Mouse (Mus musculus): Measurements from ENCODE around the gene Zswim8. TPM values are rescaled to one million over a fixed set of nuclear protein-coding genes. Genes with fewer than 3 reads are reported as not detected.
A peak's percentile ranks its signal among the peaks of the same experiment; 100 is the strongest.

The Zswim8 gene
- polyA plus RNA-seq, 1 experiment, result 177 TPM

DNA sequence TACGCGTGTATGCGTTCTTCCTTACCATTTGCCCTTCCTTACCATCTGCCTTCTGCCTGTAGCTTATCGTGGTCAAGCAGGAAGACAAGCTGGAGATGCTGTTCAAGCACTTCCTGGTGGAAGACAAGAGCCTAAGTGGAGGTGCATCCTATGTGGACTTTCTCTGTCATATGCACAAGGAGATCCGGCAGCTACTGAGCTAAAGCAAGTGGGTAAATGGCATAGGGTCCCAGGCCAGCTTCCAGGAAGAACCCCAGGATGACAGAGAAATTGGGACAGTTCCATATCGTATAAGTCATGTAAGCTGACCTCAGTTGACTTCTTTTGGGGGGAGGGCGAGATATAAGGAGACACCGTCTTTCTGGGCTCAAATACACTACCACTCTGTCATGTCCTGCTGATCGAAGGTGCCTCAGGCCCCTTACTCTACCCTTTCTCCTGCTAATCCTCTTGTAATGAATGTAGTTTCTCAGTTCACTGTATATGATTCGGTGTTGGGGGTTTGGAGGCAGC, 13.7 kb upstream of the Zswim8 start:
- no peak for DNase-seq (ENCODE audit: low read depth in 1 of 2, low spot score in 2 of 2)
- H3K27ac ChIP-seq (ENCODE audit: insufficient read depth, low read length), result no peak overlapping the region
- H3K27me3 ChIP-seq (ENCODE audit: control insufficient read depth, insufficient read depth, low read length), result no peaks in the 10 kb centered on the region
- H3K36me3 ChIP-seq (ENCODE audit: control insufficient read depth, insufficient read depth, low read length), result peaks cover 39% of the 10 kb centered on the region
- 90% methylated on average over 10 of the region's 10 CpGs for WGBS
- no peak overlapping the region for H3K4me3 ChIP-seq (ENCODE audit: extremely low read depth, insufficient read depth, insufficient read length)
- H3K4me1 ChIP-seq (ENCODE audit: control insufficient read depth, insufficient read depth, insufficient read length), result peaks cover 11% of the 10 kb centered on the region; the same call in 1 of the 2 replicates
- TF ChIP-seq CTCF (IDR thresholded peaks at IDR 0.05; ENCODE audit: extremely low read depth, insufficient read depth, insufficient read length, insufficient replicate concordance) (no peak), POLR2A (IDR thresholded peaks at IDR 0.05; ENCODE audit: low read depth, low read length) (no peak)

- 52% methylated on average over 13 of the region's 13 CpGs for WGBS
- DNase-seq (ENCODE audit: low read depth in 1 of 2, low spot score in 2 of 2), result no peak
- peak overlapping the region; percentile 85 for H3K4me3 ChIP-seq (ENCODE audit: extremely low read depth, insufficient read depth, insufficient read length)
- H3K4me1 ChIP-seq (ENCODE audit: control insufficient read depth, insufficient read depth, insufficient read length), result peaks cover 11% of the 10 kb centered on the region; the same call in 1 of the 2 replicates
- no peak for TF ChIP-seq POLR2A (IDR thresholded peaks at IDR 0.05; ENCODE audit: low read depth, low read length)
- TF ChIP-seq CTCF (IDR thresholded peaks at IDR 0.05; ENCODE audit: extremely low read depth, insufficient read depth, insufficient read length, insufficient replicate concordance), result no peak
- H3K27me3 ChIP-seq (ENCODE audit: control insufficient read depth, insufficient read depth, low read length), result no peaks in the 10 kb centered on the region
- peaks cover 32% of the 10 kb centered on the region for H3K36me3 ChIP-seq (ENCODE audit: control insufficient read depth, insufficient read depth, low read length)
- peak overlapping the region; percentile 96 for H3K27ac ChIP-seq (ENCODE audit: insufficient read depth, low read length)
These were observed 13.0 kb upstream of the Zswim8 start for GRCm38 (mm10) chr14:20694185-20694883.

DNA sequence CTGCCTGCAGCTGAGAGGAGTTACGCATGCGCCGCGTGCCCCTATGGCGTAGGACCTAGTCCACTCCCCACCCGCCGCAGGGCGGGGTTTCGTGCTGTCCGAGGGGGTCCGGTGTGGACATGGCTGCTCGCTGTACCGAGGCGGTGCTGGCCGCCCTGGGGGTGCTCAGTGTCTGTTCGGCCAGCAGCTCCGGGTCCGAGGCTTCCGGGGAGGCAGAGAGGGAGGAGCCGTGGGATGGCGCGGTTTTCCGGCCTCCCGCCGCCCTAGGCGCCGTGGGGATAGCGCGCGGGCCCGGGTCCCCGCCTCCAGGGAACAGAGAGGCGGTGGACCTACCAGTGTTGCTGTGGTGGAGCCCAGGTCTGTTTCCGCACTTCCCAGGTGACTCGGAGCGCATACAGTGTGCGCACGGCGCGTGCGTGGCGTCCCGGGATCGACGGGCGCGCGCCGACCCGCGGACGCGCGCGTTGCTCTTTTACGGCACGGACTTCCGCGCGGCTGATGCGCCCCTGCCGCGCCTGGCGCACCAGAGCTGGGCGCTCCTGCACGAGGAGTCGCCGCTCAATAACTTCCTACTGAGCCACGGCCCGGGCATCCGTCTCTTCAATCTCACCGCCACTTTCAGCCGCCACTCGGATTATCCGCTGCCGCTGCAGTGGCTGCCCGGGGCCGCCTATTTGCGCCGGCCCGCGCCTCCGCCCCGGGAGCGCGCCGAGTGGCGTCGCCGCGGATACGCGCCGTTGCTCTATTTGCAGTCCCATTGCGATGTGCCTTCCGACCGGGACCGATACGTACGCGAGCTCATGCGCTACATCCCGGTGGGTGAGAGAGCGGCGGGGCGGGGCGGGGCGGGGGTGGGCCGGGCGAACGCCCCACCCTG, 12.2 kb upstream of the Zswim8 start, which contains the start of gene Fut11:
Gene Fut11 (plus strand): TSS at position 85 of the 877 bp plus-strand sequence.
- no peak for TF ChIP-seq CTCF (IDR thresholded peaks at IDR 0.05; ENCODE audit: extremely low read depth, insufficient read depth, insufficient read length, insufficient replicate concordance)
- TF ChIP-seq POLR2A (IDR thresholded peaks at IDR 0.05; ENCODE audit: low read depth, low read length), result peak; percentile 44
- WGBS, result under 1% methylated on average over 107 of the region's 111 CpGs
- Histone ChIP-seq H3K4me1 (ENCODE audit: control insufficient read depth, insufficient read depth, insufficient read length) (peaks cover 11% of the 10 kb centered on the region; the same call in 1 of the 2 replicates), H3K27ac (ENCODE audit: insufficient read depth, low read length) (peak within 1 kb of the TSS; percentile 96), H3K36me3 (ENCODE audit: control insufficient read depth, insufficient read depth, low read length) (peaks cover 25% of the 10 kb centered on the region), H3K27me3 (ENCODE audit: control insufficient read depth, insufficient read depth, low read length) (no peaks in the 10 kb centered on the region), H3K4me3 (ENCODE audit: extremely low read depth, insufficient read depth, insufficient read length) (peak within 1 kb of the TSS; percentile 85)
- peak; percentile 72 to 80 for DNase-seq (ENCODE audit: low read depth in 1 of 2, low spot score in 2 of 2)

DNA sequence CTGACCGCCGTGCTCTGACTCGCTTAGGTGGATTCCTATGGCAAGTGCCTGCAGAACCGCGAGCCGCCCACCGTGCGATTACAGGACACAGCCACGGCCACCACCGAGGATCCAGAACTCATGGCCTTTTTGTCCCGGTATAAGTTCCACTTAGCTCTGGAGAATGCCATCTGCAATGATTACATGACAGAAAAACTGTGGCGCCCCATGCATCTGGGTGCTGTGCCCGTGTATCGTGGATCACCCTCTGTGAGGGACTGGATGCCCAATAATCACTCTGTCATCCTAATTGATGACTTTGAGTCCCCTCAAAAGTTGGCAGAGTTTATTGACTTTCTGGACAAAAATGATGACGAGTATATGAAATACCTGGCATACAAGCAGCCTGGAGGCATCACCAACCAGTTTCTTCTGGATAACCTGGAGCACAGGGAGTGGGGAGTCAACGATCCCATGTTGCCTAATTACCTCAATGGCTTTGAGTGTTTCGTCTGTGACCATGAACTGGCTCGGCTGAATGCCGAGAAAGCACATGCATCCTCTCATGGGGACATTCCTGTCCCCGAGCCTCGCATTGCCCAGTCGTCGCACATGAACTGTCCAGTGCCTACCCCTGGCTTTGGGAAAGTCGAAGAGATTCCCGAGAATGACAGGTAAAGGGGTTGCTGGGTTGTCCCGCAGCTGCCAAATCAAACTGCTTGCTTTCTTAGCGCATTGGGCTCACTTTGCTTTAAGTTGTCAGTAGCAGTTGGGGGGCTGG, 11.4 kb upstream of the Zswim8 start:
- DNase-seq (ENCODE audit: low read depth in 1 of 2, low spot score in 2 of 2), result no peak
- H3K27me3 ChIP-seq (ENCODE audit: control insufficient read depth, insufficient read depth, low read length), result no peaks in the 10 kb centered on the region
- peak overlapping the region; percentile 85 for H3K4me3 ChIP-seq (ENCODE audit: extremely low read depth, insufficient read depth, insufficient read length)
- TF ChIP-seq POLR2A (IDR thresholded peaks at IDR 0.05; ENCODE audit: low read depth, low read length) (no peak), CTCF (IDR thresholded peaks at IDR 0.05; ENCODE audit: extremely low read depth, insufficient read depth, insufficient read length, insufficient replicate concordance) (no peak)
- peak overlapping the region; percentile 96; the same call in 1 of the 2 replicates for H3K27ac ChIP-seq (ENCODE audit: insufficient read depth, low read length)
- WGBS, result 28% methylated on average over 27 of the region's 27 CpGs
- peaks cover 11% of the 10 kb centered on the region; the same call in 1 of the 2 replicates for H3K4me1 ChIP-seq (ENCODE audit: control insufficient read depth, insufficient read depth, insufficient read length)
- H3K36me3 ChIP-seq (ENCODE audit: control insufficient read depth, insufficient read depth, low read length), result peaks cover 21% of the 10 kb centered on the region

GRCm38 (mm10) chr14:20696986-20697385, 10.4 kb upstream of the Zswim8 start:
- TF ChIP-seq POLR2A (IDR thresholded peaks at IDR 0.05; ENCODE audit: low read depth, low read length) (no peak), CTCF (IDR thresholded peaks at IDR 0.05; ENCODE audit: extremely low read depth, insufficient read depth, insufficient read length, insufficient replicate concordance) (peak; percentile 39; the same call in 1 of the 2 replicates)
- peak in 1 of 2 experiments; percentile 47 for DNase-seq (ENCODE audit: low read depth in 1 of 2, low spot score in 2 of 2)
- peaks cover 15% of the 10 kb centered on the region for H3K36me3 ChIP-seq (ENCODE audit: control insufficient read depth, insufficient read depth, low read length)
- H3K4me1 ChIP-seq (ENCODE audit: control insufficient read depth, insufficient read depth, insufficient read length), result peaks cover 11% of the 10 kb centered on the region; the same call in 1 of the 2 replicates
- H3K27me3 ChIP-seq (ENCODE audit: control insufficient read depth, insufficient read depth, low read length), result no peaks in the 10 kb centered on the region
- H3K4me3 ChIP-seq (ENCODE audit: extremely low read depth, insufficient read depth, insufficient read length), result no peak overlapping the region
- WGBS, result 27% methylated on average over 1 of the region's 1 CpGs
- H3K27ac ChIP-seq (ENCODE audit: insufficient read depth, low read length), result no peak overlapping the region

- TF ChIP-seq POLR2A (IDR thresholded peaks at IDR 0.05; ENCODE audit: low read depth, low read length), result no peak
- TF ChIP-seq CTCF (IDR thresholded peaks at IDR 0.05; ENCODE audit: extremely low read depth, insufficient read depth, insufficient read length, insufficient replicate concordance), result no peak
- 90% methylated on average over 2 of the region's 2 CpGs for WGBS
- no peak for DNase-seq (ENCODE audit: low read depth in 1 of 2, low spot score in 2 of 2)
- H3K27ac ChIP-seq (ENCODE audit: insufficient read depth, low read length), result no peak overlapping the region
- H3K4me1 ChIP-seq (ENCODE audit: control insufficient read depth, insufficient read depth, insufficient read length), result peaks cover 11% of the 10 kb centered on the region; the same call in 1 of the 2 replicates
- H3K27me3 ChIP-seq (ENCODE audit: control insufficient read depth, insufficient read depth, low read length), result no peaks in the 10 kb centered on the region
- no peak overlapping the region for H3K4me3 ChIP-seq (ENCODE audit: extremely low read depth, insufficient read depth, insufficient read length)
- peaks cover 6% of the 10 kb centered on the region for H3K36me3 ChIP-seq (ENCODE audit: control insufficient read depth, insufficient read depth, low read length)
These were observed 8.8 kb upstream of the Zswim8 start for GRCm38 (mm10) chr14:20698515-20698914.

Measured in spleen, adult 2 months (tissue).